Mouse (Mus musculus): ENCODE results near the gene AC129217.1. TPM values are rescaled to one million over a fixed set of nuclear protein-coding genes. Genes with fewer than 3 reads are reported as not detected.
A peak's percentile ranks its signal among the peaks of the same experiment; 100 is the strongest.

AC129217.1 gene
- polyA plus RNA-seq (2016; fragmentation: Nextera tagmentation; extraction: Ambion mirVana) = not detected in 2 replicates

DNA sequence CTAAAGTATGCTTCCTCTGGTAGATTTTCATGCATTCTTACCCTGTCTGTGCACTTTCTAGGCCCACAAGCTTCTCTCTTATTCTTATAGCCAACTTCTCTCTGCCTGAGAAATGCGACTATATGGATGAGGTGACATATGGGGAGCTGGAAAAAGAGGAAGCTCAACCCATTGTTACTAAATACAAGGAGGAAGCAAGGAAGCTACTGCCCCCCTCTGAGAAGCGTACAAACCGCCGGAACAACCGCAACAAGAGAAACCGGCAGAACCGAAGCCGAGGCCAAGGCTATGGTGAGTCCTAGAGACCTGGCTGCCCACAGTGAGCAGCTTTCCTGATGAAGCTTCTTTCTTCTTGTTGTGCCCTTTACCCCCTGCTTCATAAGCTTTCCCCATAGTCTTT lies at the start of gene AC129217.1:
Gene AC129217.1 (plus strand): TSS at position 114 of the 400 bp plus-strand sequence.
- Histone ChIP-seq H3K27me3 (ENCODE audit: insufficient read depth, poor library complexity, severe bottlenecking) (no peaks in the 10 kb centered on the region), H3K9me3 (no peaks in the 10 kb centered on the region), H3K36me3 (peaks cover 100% of the 10 kb centered on the region), H3K27ac (no peak within 1 kb of the TSS), H3K4me3 (no peak within 1 kb of the TSS), H3K4me1 (no peaks in the 10 kb centered on the region)
- no peak for DNase-seq (ENCODE audit: low spot score)
- 93% methylated on average over 8 of the region's 8 CpGs for WGBS

DNA sequence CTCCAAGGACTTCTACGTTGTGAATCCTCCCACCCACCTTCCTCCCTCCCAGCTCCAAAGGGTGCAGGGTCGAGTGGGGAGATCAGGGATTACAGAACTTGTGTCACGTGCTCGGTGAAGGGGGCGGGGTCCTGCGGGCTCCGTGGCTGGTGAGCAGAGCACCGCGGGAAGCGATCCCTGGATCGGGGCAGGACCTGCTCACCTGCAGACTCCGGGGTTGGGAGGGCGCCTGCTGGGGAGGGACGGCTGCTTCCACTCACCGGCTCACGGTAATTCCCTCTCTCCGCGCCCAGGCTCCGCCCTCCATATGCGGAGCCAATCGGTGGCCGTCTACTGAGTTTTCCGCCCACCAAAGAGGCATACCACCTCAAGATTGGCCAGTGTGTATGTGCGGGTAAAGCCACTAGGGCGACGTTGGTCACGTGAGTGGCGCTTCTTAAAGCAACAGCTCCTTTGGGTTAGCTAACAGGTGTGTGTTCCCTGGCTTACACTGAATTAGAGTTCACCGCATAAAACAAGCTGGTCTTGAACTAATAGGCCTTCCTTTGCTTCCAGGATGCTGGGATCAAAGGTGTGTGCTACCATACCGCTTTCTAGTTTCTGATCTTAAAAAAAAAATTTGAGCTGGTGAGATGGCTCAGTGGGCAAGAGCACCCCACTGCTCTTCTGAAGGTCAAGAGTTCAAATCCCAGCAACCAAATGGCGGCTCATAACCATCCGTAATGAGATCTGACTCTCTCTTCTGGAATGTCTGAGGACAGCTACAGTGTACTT lies 43.4 kb upstream of the AC129217.1 start, which contains the start of gene Taf6l:
Gene Taf6l (minus strand): TSS at position 410 of the 774 bp plus-strand sequence.
- peaks cover 35% of the 10 kb centered on the region for H3K36me3 ChIP-seq
- H3K4me1 ChIP-seq = peaks cover 11% of the 10 kb centered on the region; the same call in 1 of the 2 replicates
- H3K27me3 ChIP-seq (ENCODE audit: insufficient read depth, poor library complexity, severe bottlenecking) = no peaks in the 10 kb centered on the region
- no peaks in the 10 kb centered on the region for H3K9me3 ChIP-seq
- H3K27ac ChIP-seq = peak within 1 kb of the TSS; percentile 92
- DNase-seq (ENCODE audit: low spot score) = peak; percentile 98
- 1% methylated on average over 32 of the region's 32 CpGs for WGBS
- peak within 1 kb of the TSS; percentile 83 for H3K4me3 ChIP-seq

DNA sequence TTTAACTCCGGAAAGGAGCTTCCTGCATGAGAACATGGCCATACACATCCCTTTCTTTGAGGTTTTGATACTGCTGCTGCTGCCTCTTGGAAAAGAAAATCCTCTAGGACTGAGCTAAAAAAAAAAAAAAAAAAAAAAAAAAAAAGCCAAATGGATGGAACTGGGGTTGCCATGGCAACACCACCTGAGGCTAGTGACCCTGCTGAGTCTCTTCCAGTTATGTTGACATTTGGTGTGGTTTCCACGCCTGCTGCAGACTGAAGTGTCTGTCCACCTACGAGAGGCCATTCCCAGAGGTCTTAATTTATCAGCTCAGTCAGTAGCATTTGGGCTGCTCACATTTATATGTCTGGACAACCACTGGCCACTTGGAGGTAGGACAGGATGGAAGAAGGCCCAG lies 41.1 kb upstream of the AC129217.1 start:
- peaks cover 26% of the 10 kb centered on the region for H3K36me3 ChIP-seq
- DNase-seq (ENCODE audit: low spot score) = no peak
- H3K27me3 ChIP-seq (ENCODE audit: insufficient read depth, poor library complexity, severe bottlenecking) = no peaks in the 10 kb centered on the region
- H3K4me3 ChIP-seq = no peak overlapping the region
- H3K4me1 ChIP-seq = peaks cover 11% of the 10 kb centered on the region; the same call in 1 of the 2 replicates
- no peak overlapping the region for H3K27ac ChIP-seq
- 27% methylated on average over 3 of the region's 3 CpGs for WGBS
- no peaks in the 10 kb centered on the region for H3K9me3 ChIP-seq

DNA sequence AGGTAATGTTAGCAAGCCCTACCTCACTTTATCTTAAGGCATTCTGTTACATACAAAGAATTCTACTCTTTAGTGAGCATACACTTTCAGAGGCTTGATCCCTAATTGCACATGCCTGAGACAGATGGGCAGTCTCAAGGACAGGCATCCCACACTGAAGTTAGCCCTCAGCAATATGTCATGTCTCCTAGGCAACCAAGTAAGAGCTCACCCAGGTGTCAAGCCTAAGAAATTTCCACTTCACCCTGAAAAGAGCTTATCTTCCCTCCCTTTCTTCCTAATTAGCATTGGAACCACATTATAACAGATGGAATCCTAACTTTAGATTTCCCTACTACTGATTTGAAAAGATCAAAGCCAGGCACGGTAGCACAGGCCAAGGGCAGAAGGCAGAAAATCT lies 40.4 kb upstream of the AC129217.1 start:
- Histone ChIP-seq H3K4me1 (peaks cover 11% of the 10 kb centered on the region; the same call in 1 of the 2 replicates), H3K4me3 (no peak overlapping the region), H3K36me3 (peaks cover 27% of the 10 kb centered on the region), H3K27ac (no peak overlapping the region), H3K27me3 (ENCODE audit: insufficient read depth, poor library complexity, severe bottlenecking) (no peaks in the 10 kb centered on the region), H3K9me3 (no peaks in the 10 kb centered on the region)
- no peak for DNase-seq (ENCODE audit: low spot score)
- WGBS = 67% methylated on average over 1 of the region's 1 CpGs

DNA sequence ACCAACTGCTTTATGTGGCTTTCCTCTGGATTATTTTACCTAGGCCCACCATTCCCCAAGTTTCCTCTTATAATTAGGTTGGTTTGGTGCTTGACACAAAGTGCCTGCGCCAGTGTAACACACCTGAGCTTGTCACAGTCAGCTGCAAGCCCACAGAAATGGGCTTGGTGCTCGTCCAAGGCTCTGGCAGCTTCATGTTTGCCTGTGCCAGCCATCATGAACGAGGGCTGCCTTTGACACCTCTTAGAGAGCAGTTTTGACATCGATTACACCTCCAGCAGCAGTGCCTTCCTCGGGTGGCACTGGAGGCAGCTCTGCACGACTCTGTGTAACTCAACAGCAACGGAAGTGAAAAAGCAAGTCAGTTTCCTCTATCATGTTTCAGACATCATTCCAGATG lies 39.4 kb upstream of the AC129217.1 start:
- WGBS = 82% methylated on average over 7 of the region's 7 CpGs
- Histone ChIP-seq H3K4me3 (no peak overlapping the region), H3K4me1 (peaks cover 9% of the 10 kb centered on the region; the same call in 1 of the 2 replicates), H3K27ac (no peak overlapping the region), H3K9me3 (no peaks in the 10 kb centered on the region), H3K36me3 (peaks cover 34% of the 10 kb centered on the region), H3K27me3 (ENCODE audit: insufficient read depth, poor library complexity, severe bottlenecking) (no peaks in the 10 kb centered on the region)
- DNase-seq (ENCODE audit: low spot score) = no peak

DNA sequence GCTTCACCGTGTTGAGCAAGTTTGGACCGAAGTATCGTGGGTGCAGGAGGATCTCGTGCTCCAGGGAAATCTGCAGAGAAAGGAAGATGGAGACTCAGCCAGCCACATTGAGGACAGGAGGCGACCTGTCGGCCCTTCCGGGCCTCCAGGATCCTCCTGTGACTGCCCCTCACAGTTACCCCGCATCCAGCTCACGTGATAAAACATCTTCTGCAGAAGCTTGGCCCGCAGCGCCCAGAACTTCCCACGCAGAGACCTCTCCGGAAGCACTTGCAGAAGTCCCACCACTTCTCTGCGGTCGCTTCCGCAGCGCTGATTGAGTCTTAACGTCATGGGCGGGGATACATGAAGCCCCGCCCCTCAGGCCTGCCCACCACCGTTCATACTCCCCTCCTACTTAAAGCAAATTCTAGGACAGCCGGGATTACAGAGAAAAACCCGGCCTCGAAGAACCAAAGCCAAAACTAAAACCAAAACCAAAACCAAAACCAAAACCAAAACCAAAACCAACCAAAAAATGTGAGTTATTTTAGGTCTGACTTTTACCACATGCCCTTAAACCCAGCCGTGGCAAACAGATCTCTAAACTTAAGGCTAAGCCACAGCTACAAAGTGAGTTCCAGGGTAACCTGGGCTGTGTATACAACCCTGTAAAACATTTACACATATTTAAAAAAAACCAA lies 31.2 kb upstream of the AC129217.1 start, which contains the start of gene Polr2g:
Gene Polr2g (minus strand): TSS at position 314 of the 683 bp plus-strand sequence.
- 2% methylated on average over 25 of the region's 25 CpGs for whole genome bisulfite sequencing
- Histone ChIP-seq H3K27ac (peak within 1 kb of the TSS; percentile 86), H3K9me3 (no peaks in the 10 kb centered on the region), H3K27me3 (ENCODE audit: insufficient read depth, poor library complexity, severe bottlenecking) (no peaks in the 10 kb centered on the region), H3K36me3 (peaks cover 28% of the 10 kb centered on the region), H3K4me1 (peaks cover 19% of the 10 kb centered on the region), H3K4me3 (peak within 1 kb of the TSS; percentile 71)
- peak; percentile 95 for DNase-seq (ENCODE audit: low spot score)

DNA sequence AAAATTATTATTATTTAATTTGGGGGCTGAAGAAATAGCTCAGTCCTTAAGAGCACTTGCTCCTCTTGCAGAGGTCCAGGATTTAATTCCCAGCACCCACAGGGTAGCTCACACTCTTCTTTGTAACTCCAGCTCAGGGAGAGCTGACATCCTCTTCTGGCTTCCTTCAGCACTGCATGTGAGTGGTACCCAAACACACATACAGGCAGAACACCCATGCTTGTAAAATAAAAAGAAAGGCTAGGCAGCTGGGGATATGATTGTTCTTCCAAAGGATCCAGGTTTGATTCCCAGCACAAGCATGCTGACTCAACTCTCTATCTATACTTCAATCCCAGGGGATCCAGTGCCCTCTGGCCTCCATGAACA lies 30.6 kb upstream of the AC129217.1 start:
- Histone ChIP-seq H3K27ac (no peak overlapping the region; the same call in 1 of the 2 replicates), H3K4me3 (no peak overlapping the region), H3K36me3 (peaks cover 25% of the 10 kb centered on the region), H3K27me3 (ENCODE audit: insufficient read depth, poor library complexity, severe bottlenecking) (no peaks in the 10 kb centered on the region), H3K4me1 (peaks cover 21% of the 10 kb centered on the region), H3K9me3 (no peaks in the 10 kb centered on the region)
- no peak for DNase-seq (ENCODE audit: low spot score)

DNA sequence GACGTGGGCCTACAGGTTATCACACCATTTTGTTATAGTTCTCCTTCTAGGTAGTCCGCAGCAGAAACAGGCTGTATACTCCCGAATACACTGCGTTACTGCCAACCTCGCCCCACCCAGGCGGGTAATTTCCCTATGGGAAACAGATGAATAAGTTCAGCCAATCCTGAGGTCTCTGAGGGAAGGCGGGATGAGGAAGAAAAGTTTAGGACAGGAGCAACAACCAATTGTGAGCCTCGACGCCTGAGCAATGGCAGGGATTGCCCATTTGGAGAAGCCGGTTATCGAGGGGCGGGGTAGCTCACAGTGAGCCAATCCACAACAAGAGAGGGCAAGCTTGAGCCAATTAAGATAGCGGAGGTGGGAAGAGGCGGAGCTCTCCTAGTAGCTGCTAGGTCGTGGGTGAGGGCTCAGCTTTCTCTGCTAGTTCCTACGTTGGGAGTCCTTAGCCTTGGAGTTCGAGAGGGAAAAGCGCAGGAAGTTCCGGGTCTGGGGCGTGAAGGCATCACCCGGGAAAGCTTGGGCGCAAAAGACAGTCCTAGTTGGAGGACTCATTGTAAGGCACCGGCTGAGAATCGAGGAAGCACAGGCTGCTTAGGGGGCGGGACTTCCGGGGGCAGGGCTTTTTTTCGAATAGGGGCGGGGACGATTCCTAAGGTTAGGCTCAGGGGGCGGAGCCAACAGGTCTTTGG lies 27.3 kb upstream of the AC129217.1 start, which contains the start of gene Zbtb3:
Gene Zbtb3 (plus strand): TSS at position 426 of the 692 bp plus-strand sequence.
- Histone ChIP-seq H3K9me3 (no peaks in the 10 kb centered on the region), H3K36me3 (peaks cover 30% of the 10 kb centered on the region), H3K4me3 (peak within 1 kb of the TSS; percentile 64), H3K4me1 (peaks cover 19% of the 10 kb centered on the region), H3K27me3 (ENCODE audit: insufficient read depth, poor library complexity, severe bottlenecking) (no peaks in the 10 kb centered on the region), H3K27ac (peak within 1 kb of the TSS; percentile 86)
- under 1% methylated on average over 30 of the region's 30 CpGs for WGBS
- DNase-seq (ENCODE audit: low spot score) = peak; percentile 100

DNA sequence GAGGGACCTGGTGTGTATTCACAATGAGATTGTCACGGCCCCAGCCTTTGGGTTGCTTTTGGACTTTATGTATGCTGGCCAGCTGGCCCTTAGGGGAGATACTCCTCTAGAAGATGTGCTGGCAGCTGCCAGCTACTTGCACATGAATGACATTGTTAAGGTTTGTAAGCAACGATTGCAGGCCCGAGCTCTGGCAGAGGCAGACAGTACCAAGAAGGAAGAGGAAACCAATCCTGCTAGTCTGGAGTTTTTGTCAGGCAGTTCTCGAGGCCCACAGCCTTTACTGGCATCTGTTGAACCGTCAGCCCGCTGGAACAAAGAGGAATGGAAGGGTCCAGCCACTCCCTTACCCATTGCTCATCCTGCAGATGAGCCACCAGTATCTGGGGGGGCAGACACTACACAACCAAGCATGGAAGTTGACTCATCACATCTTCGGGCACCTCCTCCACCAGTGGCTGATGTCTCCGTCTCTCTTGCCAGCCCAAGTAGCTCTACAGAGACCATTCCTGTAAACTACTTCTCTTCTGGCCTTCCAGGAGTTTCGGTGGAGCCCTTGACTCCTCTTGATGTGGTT lies 26.3 kb upstream of the AC129217.1 start:
- peaks cover 40% of the 10 kb centered on the region for H3K36me3 ChIP-seq
- H3K27me3 ChIP-seq (ENCODE audit: insufficient read depth, poor library complexity, severe bottlenecking) = no peaks in the 10 kb centered on the region
- peak overlapping the region; percentile 86 for H3K27ac ChIP-seq
- no peak for DNase-seq (ENCODE audit: low spot score)
- no peaks in the 10 kb centered on the region for H3K9me3 ChIP-seq
- WGBS = 92% methylated on average over 9 of the region's 9 CpGs
- peaks cover 14% of the 10 kb centered on the region for H3K4me1 ChIP-seq
- H3K4me3 ChIP-seq = peak overlapping the region; percentile 64

DNA sequence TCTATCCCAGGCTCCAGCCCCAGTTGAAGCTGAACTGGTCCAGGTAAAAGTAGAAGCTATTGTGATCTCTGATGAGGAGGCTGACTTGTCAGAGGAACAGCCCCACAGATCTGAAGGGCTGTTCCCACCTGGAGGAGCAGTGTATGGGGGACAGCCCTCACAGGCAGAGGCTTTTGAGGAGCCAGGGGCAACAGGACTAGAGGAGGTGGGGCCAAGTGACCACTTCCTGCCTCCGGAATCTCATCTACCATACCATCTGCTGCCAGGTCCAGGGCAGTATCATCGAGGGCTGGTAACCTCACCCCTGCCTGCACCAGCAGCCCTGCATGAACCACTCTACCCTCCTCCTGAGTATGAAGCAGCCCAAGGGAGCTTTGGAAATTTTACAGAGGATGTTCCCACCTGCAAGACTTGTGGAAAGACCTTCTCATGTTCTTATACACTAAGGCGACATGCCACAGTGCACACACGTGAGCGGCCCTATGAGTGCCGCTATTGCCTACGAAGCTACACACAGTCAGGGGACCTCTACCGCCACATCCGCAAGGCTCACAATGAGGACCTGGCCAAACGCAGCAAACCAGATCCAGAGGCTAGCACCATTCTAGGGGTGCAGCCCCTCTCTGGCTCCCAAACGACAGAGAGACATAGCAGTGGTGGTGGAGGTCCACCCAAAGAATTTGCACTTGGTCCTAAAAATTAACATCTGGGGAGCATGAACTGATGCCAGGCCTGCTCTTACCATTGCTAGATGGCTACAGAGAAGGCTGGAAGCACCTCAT lies 25.5 kb upstream of the AC129217.1 start:
- H3K27ac ChIP-seq = no peak overlapping the region
- H3K4me3 ChIP-seq = no peak overlapping the region
- WGBS = 86% methylated on average over 11 of the region's 11 CpGs
- H3K9me3 ChIP-seq = no peaks in the 10 kb centered on the region
- no peak for DNase-seq (ENCODE audit: low spot score)
- no peaks in the 10 kb centered on the region for H3K27me3 ChIP-seq (ENCODE audit: insufficient read depth, poor library complexity, severe bottlenecking)
- H3K4me1 ChIP-seq = peaks cover 14% of the 10 kb centered on the region
- peaks cover 47% of the 10 kb centered on the region for H3K36me3 ChIP-seq

DNA sequence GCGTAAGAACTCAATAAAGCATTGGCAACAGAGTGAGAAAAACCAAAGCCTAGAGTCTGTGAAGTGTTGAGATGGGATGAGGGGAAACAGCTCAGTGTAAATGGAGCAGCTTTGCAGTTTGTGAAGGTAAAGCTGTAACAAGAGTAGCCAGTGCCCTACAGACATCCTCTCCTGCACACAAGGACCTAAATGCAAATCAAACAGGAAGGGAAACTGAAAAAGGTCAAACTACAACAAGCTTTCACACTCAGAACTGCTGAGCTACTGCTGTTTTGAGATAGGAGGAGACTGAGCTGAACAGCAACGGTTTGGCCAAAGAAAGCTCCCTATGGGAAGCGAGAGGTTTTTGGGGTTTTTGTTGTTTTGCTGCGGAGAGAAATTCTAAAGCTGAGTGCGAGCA lies 22.8 kb upstream of the AC129217.1 start:
- Histone ChIP-seq H3K36me3 (peaks cover 71% of the 10 kb centered on the region), H3K9me3 (no peaks in the 10 kb centered on the region), H3K27ac (no peak overlapping the region)

DNA sequence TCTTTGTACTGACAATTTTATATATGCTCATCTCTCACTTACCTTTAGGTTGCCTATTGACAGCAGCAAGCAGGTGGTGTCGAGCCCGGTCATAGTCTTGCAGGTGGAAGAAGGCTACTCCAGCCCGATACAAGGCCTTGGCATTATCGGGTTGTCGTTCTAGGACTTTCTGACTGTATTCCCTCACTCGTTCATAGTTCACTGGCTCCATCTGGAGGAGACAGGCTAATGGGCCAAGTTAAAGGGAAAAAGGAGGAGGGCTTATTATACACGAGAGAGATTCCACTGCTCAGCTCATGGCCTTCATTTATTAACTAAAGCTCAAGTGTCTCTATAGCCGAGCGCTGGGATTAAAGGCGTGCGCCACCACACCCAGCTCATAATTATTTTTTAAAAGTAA lies 13.8 kb upstream of the AC129217.1 start:
- H3K9me3 ChIP-seq = no peaks in the 10 kb centered on the region
- peaks cover 17% of the 10 kb centered on the region for H3K4me1 ChIP-seq
- H3K27ac ChIP-seq = no peak overlapping the region
- 85% methylated on average over 11 of the region's 11 CpGs for WGBS
- H3K36me3 ChIP-seq = peaks cover 56% of the 10 kb centered on the region
- H3K27me3 ChIP-seq (ENCODE audit: insufficient read depth, poor library complexity, severe bottlenecking) = no peaks in the 10 kb centered on the region
- DNase-seq (ENCODE audit: low spot score) = no peak
- no peak overlapping the region for H3K4me3 ChIP-seq

More for the DNA sequence above, 22.8 kb upstream of the AC129217.1 start:
- no peaks in the 10 kb centered on the region for H3K27me3 ChIP-seq (ENCODE audit: insufficient read depth, poor library complexity, severe bottlenecking)
- WGBS = 91% methylated on average over 5 of the region's 5 CpGs
- DNase-seq (ENCODE audit: low spot score) = no peak
- no peak overlapping the region for H3K4me3 ChIP-seq
- H3K4me1 ChIP-seq = peaks cover 11% of the 10 kb centered on the region
